Mouse (Mus musculus) urinary bladder, adult 2 months (tissue): ENCODE data around the gene Wdr93. TPM values are rescaled to one million over a fixed set of nuclear protein-coding genes. Genes with fewer than 3 reads are reported as not detected.
A peak's percentile ranks its signal among the peaks of the same experiment; 100 is the strongest.
"Not testable (repeated sequence)": the region's sequence is repeated elsewhere in the genome, so short reads cannot be mapped to it uniquely, and the experiment has no call there.

Source experiments
- DNase-seq: peaks from one replicate; pipeline ENCODE4 v3.0.0; 2022; ENCODE audit warnings: low spot score
- polyA plus RNA-seq: library from polyadenylated mRNA; depleted of rRNA; stranded (reverse); fragments of >200 nt; gene quantifications from 2 replicates; pipeline ENCODE4 v1.2.3, GENCODE M21; 2012

Gene Wdr93
- polyA plus RNA-seq, 1 experiment = 0.29 TPM

DNA sequence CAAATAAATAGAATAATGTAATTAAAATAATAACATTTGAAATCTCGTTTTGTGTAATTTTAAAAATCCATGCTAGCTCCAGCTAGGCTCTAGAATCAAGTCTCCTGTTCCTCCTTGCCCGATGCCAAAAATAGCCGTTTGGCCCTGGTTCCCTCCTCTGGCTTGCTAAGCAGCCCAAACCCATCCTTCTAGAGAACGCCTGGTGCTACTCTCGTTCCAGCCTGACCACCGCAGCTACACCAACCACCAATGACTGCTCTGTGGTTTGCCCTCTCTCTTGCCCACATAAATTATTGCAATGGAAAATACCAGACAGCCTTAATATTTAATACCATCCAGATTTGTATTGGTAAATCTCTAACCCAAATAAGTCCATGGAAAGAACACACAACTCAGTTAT is 4.7 kb downstream of the Wdr93 start:
- no peak for DNase-seq

DNA sequence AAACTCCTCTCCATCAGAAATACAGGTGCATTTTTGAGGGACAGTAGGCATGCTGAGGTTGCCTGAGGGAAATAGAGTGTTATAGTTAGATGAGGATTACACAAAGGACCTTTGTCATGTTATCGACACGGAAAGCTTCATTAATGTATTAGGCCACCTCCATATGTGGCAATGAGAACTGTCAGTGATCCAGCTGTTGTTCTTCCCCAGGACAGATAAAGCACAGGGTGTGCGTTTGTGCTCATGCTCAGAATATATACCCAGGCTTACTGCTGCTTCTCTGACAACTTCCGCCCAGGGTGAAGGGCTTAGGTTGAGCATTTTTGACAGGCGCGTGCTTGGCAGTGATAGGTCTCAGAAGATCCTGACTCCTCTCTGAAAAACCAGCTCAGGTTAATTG is 6.5 kb downstream of the Wdr93 start:
- no peak for DNase-seq

- no peak for DNase-seq
Observed at GRCm38 (mm10) chr7:79756334-79756733, 13.4 kb downstream of the Wdr93 start.

DNA sequence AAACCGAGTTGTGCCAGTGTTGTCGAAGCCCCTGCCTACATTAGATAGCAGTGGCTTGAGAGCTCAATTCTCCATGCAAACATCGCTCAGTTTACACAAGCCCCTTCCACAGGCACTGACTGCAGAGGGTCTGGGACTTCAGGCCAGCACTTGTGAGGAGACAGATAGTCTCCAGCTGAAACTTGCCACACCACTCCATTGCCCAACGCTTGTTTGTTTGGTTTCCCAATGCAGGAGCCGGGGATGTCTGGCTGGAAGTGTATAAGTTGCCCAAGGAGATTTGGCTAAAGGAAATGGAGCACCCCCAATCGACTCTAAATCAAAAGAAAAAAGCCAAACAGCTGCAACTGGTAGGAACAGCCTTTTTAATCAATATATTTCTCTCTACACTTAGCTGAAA is 15.2 kb downstream of the Wdr93 start:
- DNase-seq = no peak

DNA sequence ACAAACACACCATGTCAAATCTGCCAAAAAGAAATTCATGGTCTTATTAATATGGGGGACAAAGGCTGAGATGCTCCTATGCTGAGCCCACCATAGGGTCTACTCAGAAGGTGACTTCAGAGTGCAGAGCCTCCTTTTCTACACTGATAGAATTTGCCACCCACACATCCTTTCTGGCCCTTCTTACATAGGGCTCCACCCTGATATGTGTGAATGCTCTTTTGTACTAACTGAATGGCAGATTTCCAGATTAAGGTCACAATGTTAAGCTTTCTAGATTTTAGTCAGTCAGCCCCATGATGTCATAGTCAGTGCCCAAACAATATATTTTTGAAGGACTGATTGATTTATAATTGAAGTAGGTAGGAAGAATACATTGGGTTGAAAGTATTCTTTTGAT is 16.8 kb downstream of the Wdr93 start:
- no peak for DNase-seq

GRCm38 (mm10) chr7:79761124-79761876 is 18.3 kb downstream of the Wdr93 start:
- no peak for DNase-seq

- DNase-seq = no peak
Observed at GRCm38 (mm10) chr7:79762106-79762505, 19.1 kb downstream of the Wdr93 start.

GRCm38 (mm10) chr7:79765991-79766390 is 23.0 kb downstream of the Wdr93 start:
- DNase-seq = no peak

- no peak for DNase-seq
Observed at GRCm38 (mm10) chr7:79769664-79770063, 26.7 kb downstream of the Wdr93 start.

DNA sequence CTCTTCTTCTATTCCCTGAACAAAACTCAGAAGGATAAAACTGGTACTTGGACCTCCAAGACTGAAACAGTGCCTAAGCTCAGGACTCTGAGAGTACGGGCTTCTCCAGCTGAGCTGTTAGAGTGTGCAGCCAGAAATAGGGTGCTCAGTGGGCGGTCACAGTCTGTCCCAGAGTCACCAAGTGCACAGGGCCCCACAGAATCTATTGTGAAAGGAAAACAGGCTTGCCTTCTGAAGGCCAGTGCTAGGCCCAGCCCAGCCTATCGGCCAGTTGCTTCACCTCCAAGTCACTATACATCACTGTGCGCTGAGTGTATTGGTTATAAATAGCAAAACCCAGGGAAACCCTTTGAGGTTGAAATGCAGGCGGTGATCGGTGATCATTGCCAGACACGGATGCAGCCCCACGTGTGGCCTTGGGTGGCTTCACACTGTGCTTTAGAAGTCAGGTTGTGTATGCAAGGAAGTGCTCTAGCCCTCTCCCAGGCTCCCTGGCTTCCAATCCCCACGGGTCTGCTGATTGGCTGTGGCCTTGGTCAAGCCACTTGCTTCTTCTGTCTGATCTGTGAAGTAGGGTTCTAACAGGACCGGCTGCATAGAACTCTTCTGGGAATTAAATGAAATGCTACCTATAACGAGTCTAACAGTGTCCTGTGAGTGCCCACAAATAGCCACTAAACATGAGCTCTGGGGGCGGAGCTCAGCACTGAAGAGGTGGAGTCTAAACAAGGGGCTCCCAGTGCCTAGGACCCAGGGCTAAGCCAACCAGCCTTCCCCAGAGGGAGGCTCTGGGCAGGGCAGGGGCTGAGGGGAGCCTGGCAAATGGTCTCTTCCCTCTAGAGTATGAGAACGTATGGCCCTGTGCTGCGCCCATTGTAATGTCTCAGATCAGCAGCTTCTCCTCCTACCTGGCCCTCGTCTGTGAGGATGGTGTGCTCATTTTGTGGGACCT is 28.9 kb downstream of the Wdr93 start:
- DNase-seq = no peak

DNA sequence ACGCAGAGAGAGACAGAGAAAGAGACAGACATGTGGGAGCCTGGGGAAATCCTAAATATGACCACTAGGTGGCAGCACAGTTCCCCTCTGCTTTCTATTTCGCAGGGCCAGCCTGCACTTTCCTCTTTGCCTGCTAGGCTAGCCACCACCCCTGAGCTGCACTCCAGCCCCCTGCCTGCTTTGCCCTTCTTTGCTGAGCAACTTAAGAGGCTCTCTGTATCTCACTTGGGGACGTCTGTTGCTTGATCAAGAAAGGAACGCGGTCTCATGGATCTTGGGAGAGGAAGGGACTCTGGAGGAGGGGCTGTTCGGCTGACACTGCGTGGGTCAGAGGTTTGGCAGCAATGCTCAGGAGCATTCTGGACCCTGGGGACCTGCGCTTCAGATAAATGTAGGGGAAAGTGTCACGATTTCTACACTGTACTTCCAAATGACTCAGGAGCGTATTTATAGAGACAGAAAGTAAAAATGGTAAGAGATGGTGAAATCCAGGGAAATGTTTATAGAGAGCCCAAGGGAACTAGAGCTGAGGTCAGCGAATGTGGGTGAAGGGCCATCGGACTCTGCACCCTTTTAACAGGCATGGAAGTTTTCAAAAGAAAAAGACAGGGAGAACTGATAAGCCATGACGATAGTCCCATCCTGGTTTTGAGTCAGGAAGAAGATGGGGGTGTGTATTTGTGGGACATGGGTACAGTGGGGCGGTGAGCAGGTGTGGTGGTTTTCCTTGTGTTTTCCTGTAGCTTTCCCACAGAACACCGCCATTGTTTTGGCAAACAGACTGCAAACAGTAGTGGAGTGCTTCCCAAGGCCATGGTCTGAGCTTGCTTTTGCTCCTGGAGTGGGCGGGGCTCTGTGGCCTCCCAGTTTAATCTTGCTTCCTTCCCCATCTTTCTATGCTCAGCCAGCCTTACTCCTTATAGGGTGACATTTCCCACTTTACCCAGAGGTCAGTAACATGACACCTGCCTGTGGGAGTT is 38.0 kb downstream of the Wdr93 start:
- DNase-seq = peak; percentile 45

DNA sequence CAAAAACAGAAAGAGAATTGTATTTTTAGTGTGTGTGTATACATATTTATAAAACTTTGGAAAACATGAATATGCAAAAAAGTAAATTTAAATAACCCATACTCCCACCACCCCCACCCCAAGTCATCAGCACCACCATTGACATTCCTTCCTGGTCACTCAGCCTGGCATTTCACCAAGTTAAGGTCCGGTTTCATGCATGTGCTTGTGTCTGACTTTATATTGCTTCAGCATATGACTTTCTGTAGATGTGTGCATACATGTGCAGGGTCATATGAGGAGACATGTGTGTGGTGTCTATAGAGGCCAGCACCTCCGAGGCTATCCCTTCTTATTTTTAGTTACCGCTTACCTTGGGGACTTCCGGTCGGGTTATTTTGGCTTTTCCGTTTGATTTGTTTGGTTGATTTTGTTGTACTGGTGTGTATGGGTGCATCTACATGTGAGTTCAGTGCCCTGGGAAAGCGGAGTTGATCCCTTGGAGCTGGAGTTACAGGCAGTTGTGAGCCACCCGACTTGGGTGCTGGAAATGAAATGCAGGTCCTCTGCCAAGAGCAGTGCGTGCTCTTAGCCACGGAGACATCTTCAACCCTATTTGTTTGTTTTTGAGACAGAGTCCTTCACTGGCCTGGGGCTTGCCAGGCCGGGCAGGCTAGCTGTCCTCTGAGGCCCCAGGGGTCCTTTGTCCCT is 39.0 kb downstream of the Wdr93 start:
- no peak for DNase-seq

DNA sequence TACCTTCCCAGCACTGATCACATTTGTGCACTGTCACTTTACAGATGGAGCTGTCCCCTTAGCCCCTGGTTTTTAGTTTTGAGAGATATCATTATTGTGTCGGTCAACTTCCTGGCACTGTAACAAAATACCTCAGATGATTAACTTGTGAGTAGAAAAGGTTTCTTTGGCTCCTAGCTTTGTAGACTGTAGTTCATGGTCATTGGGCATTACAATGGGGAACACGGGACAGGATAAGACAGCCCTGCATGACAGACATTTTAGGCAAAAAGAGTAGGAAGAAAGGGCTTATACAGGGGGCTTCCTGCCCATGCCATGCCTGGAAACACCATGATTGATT is 39.5 kb downstream of the Wdr93 start:
- no peak for DNase-seq

DNA sequence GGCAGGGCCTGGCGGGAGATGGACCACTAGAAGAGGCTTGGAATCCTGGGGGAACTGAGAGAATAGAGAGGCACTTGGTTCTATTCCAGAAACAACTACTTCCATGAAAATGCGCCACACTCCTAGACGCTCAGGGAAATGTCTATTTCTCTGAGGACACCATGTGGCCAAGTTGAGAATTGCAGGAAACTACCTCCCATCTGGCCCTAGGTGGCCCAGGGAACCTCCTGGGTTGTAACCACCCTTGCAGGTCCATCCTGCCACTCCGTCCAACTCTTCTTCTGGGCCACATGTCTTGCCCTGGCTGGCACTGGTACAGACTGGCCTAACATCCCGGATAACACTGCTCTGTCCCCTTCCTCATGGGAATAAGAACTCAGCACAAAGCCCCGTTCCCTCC is 43.3 kb downstream of the Wdr93 start:
- no peak for DNase-seq

DNA sequence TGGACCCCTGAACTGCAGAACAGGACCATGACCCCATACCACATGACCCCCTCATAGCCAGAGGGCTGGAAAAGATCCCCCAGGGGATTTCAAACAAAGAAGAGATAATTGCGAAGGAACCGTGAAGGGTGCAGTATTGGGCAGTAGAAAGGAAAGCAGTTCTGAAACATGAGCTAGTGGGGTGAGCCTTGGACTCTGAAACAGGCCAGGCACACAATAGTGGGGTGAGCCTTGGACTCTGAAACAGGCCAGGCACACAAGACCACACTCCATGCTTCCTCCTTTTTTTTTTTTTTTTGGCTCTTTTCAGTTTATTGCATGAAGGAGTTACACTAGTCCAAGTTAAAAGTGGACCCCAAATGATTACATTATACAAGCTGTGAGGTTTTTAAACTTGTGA is 46.8 kb downstream of the Wdr93 start:
- DNase-seq = not testable (repeated sequence)

DNA sequence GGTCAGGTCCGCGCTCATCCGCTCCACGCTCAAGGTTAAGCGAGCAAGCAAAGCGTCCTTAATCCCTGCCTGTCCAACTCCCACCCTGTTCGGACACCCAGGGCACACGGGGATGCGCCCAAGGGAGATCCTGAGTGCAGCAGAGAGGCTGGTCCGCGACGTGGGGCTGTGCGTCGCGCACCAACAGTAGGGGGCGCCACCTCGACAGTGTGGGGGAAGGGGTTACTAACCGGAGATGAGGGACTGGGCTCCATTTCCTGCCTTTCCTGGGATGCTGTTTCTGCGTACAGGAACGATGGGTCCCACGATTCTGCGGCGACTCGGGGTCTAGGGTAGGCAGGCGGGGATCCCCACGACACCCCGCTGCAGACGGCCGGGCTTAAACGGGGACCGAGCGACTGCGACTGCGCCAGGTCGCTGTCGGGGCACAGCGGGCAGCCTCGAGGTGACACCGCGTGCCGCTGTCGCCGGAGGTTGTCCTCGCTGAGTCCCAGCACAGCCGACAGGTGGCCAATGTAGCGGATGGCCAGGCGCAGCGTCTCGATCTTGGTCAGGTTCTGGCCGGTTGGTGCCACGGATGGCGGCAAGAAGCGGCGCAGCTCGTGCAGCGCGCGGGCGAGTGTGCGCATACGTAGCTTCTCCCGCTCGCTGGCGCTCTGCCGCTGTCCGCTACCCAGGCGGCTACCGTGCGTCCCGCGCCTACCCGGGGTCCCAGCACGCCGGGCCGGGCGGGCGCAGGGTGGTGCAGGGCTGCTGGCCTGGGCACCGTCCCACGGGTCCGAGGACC is 49.9 kb downstream of the Wdr93 start:
- DNase-seq = no peak

DNA sequence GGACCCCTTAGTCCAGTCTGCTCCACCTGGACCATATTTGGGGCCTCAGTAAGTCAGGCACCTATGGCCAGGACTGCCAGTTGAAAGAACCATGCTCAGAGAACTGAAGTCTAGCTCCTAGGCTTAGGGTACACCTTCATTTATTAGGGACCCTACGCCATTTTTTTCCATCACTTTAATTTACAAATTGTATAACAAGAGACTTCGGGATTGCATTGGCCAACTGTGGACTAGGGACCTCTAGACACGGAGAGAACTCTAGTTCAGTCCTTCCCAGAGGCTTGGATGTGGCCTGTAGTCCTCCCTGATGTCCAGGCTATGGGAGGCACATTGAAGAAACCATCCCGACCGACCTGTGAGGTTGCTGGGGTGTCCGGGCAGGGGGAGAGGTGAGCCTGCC is 50.7 kb downstream of the Wdr93 start, which contains the start of gene Mesp1:
Gene Mesp1, minus strand, starts transcription at position 101 of the 400 bp plus-strand sequence.
- DNase-seq = no peak

DNA sequence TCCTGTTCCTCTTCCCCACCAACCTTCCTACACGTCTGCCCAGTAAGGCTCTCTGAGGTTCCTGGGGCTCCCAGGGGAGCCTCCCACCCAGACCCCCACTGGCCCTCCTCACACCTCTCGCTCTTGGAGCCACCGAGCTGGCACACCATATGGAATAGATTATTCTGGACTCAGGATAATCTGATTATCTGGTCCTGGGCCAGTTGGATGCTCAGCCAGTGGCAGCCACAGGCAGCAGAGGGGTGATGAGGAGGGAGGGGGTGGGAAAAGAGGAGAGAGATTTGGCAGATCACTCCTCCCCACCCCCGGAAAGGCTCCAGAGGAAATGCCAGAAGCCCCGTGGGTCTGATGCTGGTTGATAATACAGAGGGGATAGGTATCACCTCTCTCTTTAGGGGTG is 55.6 kb downstream of the Wdr93 start:
- no peak for DNase-seq

GRCm38 (mm10) chr7:79799048-79799447 is 56.1 kb downstream of the Wdr93 start:
- DNase-seq = peak; percentile 49

DNA sequence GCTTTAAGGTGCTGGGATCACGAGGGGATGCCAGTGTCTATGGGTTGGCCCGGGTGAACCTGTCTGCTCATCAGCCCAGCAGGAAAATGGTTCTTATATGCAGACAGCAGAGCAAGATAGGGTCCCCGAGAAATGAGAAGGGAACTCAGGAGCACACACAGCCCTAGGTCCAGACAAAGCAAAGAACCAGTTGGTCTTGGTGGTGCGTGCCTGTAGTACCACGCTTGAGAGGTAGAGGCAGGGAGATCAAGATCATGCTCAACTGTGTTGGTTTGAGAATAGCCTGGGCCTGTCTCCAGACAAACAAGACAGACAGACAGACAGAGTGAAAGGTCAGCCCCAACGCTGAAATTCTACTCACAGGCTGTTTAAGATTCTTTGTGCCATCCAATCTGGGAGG is 56.5 kb downstream of the Wdr93 start:
- DNase-seq = no peak
